Mouse (Mus musculus): Measurements from ENCODE around the gene Ppp6r3. TPM values are rescaled to one million over a fixed set of nuclear protein-coding genes. Genes with fewer than 3 reads are reported as not detected.
"Not testable (repeated sequence)": the region's sequence is repeated elsewhere in the genome, so short reads cannot be mapped to it uniquely, and the experiment has no call there.

Gene Ppp6r3
- polyA plus RNA-seq, 1 experiment from 2014 or later, result 78.5 TPM

DNA sequence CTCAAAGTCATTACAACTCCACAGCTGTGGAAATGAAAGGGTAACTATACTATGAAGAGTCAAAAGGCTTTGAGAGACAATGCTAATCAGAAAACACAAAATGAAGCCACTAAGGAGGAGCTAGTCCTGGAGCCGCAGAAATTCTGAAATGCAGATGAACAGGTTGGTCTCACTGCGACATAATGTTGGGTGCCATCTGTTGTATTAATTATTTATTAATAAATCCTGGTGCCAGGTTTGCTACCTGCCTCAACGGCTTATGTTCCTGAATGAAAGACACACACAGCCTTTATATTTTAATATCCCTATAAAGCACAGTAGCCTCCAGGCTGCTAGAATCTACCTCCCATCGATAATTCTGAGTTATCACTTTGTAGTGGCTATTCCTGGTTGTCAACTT lies 33.0 kb downstream of the Ppp6r3 start:
- H3K9me3 ChIP-seq (ENCODE audit: control insufficient read depth, low read length), result no peaks in the 10 kb centered on the region
- no peak for ATAC-seq (ENCODE audit: insufficient number of reproducible peaks, low FRiP score, low TSS enrichment, low read depth)
- no peak overlapping the region for H3K9ac ChIP-seq (ENCODE audit: low read length)
- H3K4me1 ChIP-seq (ENCODE audit: control insufficient read depth, insufficient read depth, low read length), result no peaks in the 10 kb centered on the region
- peaks cover 4% of the 10 kb centered on the region; the same call in 1 of the 2 replicates for H3K36me3 ChIP-seq (ENCODE audit: control insufficient read depth, insufficient read depth, low read length)
- H3K4me3 ChIP-seq (ENCODE audit: low read depth, low read length), result no peak overlapping the region
- no peak overlapping the region for H3K4me2 ChIP-seq (ENCODE audit: low read depth, severe bottlenecking)
- no peak overlapping the region for H3K27ac ChIP-seq (replicated peaks; ENCODE audit: low read depth, low read length)
- 95% methylated on average over 4 of the region's 4 CpGs for WGBS
- DNase-seq (ENCODE audit: low spot score), result no peak
- no peaks in the 10 kb centered on the region for H3K27me3 ChIP-seq (ENCODE audit: control insufficient read depth, insufficient read depth, low read length)

DNA sequence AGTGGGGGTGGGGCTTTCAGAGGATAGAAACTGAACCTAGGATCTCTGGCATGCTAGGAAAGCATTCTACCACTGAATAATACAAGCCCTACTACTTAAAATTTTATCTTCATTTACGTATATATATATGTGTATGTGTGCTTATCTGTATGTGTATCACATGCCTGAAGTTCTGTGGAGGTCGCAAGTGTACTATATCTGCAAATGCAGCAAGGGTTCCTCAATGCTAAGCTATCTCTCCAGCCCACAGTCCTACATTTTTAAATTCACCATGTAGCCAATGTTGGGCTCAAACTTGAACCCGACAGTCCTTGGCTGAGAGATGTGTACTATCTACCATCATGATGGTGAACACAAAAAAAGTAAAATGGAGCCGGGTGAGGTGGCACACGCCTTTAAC lies 34.6 kb downstream of the Ppp6r3 start:
- Histone ChIP-seq H3K4me1 (ENCODE audit: control insufficient read depth, insufficient read depth, low read length) (no peaks in the 10 kb centered on the region), H3K4me3 (ENCODE audit: low read depth, low read length) (no peak overlapping the region), H3K27me3 (ENCODE audit: control insufficient read depth, insufficient read depth, low read length) (no peaks in the 10 kb centered on the region), H3K4me2 (ENCODE audit: low read depth, severe bottlenecking) (no peak overlapping the region), H3K9ac (ENCODE audit: low read length) (no peak overlapping the region), H3K9me3 (ENCODE audit: control insufficient read depth, low read length) (no peaks in the 10 kb centered on the region), H3K36me3 (ENCODE audit: control insufficient read depth, insufficient read depth, low read length) (peaks cover 4% of the 10 kb centered on the region; the same call in 1 of the 2 replicates), H3K27ac (replicated peaks; ENCODE audit: low read depth, low read length) (no peak overlapping the region)
- ATAC-seq (ENCODE audit: insufficient number of reproducible peaks, low FRiP score, low TSS enrichment, low read depth), result no peak
- DNase-seq (ENCODE audit: low spot score), result no peak
- 95% methylated on average over 5 of the region's 5 CpGs for WGBS

DNA sequence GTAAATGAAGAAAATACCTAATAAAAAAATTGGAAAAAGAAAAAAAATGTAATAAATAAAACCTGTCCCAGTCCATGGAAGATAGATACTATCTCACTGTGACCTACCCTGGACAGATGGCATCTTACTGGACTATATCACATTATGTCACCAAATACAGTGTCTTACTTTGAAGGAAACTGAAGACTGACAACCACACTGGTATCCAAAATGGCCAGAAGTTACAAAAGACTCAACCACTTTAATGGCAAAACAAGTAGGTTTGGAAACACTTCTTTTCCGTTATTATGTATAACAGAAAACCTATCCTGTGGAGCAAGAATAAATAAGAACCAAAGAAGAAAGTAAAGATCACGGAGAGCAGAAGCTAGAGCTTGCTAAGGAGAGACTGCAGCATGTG lies 35.3 kb downstream of the Ppp6r3 start:
- Histone ChIP-seq H3K36me3 (ENCODE audit: control insufficient read depth, insufficient read depth, low read length) (peaks cover 4% of the 10 kb centered on the region; the same call in 1 of the 2 replicates), H3K27ac (replicated peaks; ENCODE audit: low read depth, low read length) (no peak overlapping the region), H3K4me3 (ENCODE audit: low read depth, low read length) (no peak overlapping the region), H3K4me2 (ENCODE audit: low read depth, severe bottlenecking) (no peak overlapping the region), H3K9me3 (ENCODE audit: control insufficient read depth, low read length) (no peaks in the 10 kb centered on the region), H3K27me3 (ENCODE audit: control insufficient read depth, insufficient read depth, low read length) (no peaks in the 10 kb centered on the region), H3K9ac (ENCODE audit: low read length) (no peak overlapping the region), H3K4me1 (ENCODE audit: control insufficient read depth, insufficient read depth, low read length) (no peaks in the 10 kb centered on the region)
- ATAC-seq (ENCODE audit: insufficient number of reproducible peaks, low FRiP score, low TSS enrichment, low read depth) (no peak), DNase-seq (ENCODE audit: low spot score) (no peak)
- WGBS, result 96% methylated on average over 2 of the region's 2 CpGs

DNA sequence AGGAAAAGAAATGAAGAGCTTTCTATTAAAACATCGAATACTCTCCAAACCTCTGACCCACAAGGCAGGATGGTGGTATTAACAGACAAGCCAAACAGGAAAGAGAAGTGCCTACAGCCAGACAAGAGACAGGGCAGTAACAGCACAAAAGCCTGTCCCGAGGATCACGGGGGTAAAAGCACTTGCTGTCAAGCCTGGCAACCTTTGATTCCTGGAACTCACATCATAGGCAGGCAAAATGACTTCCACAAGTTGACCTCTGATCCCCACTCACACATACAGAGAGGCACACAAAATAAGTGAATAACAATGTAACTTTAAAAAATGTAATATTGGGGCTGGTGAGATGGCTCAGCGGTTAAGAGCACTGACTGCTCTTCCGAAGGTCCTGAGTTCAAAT lies 36.1 kb downstream of the Ppp6r3 start:
- 89% methylated on average over 5 of the region's 5 CpGs for WGBS
- Histone ChIP-seq H3K9me3 (ENCODE audit: control insufficient read depth, low read length) (no peaks in the 10 kb centered on the region), H3K27me3 (ENCODE audit: control insufficient read depth, insufficient read depth, low read length) (no peaks in the 10 kb centered on the region)

DNA sequence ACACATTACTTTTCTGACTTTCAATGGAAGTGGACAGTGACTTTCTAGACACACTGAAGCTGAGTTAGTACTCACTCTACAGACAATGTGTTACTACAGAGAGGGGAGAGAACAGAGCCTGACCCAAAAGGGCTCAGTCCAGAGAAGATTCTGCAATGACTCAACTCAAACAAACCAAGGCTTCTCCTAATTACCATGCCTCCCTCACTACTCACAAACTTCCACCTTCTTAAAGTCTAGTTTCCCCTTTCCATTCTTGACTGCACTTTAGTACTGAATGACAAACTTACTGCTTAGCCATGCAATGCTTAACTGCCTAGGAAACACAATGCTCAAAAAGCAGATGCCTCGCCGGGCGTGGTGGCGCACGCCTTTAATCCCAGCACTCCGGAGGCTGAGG lies 37.9 kb downstream of the Ppp6r3 start:
- 98% methylated on average over 6 of the region's 6 CpGs for WGBS
- H3K9ac ChIP-seq (ENCODE audit: low read length), result no peak overlapping the region
- peaks cover 4% of the 10 kb centered on the region; the same call in 1 of the 2 replicates for H3K36me3 ChIP-seq (ENCODE audit: control insufficient read depth, insufficient read depth, low read length)

More for the DNA sequence above, 36.1 kb downstream of the Ppp6r3 start:
- H3K27ac ChIP-seq (replicated peaks; ENCODE audit: low read depth, low read length), result no peak overlapping the region
- ATAC-seq (ENCODE audit: insufficient number of reproducible peaks, low FRiP score, low TSS enrichment, low read depth), result no peak
- peaks cover 4% of the 10 kb centered on the region; the same call in 1 of the 2 replicates for H3K36me3 ChIP-seq (ENCODE audit: control insufficient read depth, insufficient read depth, low read length)
- no peak overlapping the region for H3K4me3 ChIP-seq (ENCODE audit: low read depth, low read length)
- no peak overlapping the region for H3K4me2 ChIP-seq (ENCODE audit: low read depth, severe bottlenecking)
- DNase-seq (ENCODE audit: low spot score), result no peak
- no peak overlapping the region for H3K9ac ChIP-seq (ENCODE audit: low read length)
- no peaks in the 10 kb centered on the region for H3K4me1 ChIP-seq (ENCODE audit: control insufficient read depth, insufficient read depth, low read length)

DNA sequence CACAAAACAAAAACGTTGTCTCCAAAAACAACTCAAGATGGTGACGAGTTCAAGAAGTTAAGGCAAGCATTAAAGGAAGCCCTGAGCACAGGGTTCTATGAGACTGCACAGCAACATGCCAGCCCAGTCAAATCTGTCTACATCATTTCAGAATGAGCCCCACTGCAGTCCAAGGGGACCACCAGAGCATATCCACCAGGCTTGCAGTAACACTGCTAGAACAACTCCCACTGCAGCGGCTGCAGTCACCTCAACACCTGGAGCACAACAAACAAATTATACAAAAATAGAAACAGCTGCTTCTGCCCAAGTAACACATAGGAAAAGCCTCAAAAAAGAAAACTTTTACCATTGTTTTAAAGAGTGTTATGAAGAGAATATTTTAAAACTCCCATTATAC lies 40.6 kb downstream of the Ppp6r3 start:
- DNase-seq (ENCODE audit: low spot score) (no peak), ATAC-seq (ENCODE audit: insufficient number of reproducible peaks, low FRiP score, low TSS enrichment, low read depth) (no peak)
- no peaks in the 10 kb centered on the region for H3K9me3 ChIP-seq (ENCODE audit: control insufficient read depth, low read length)
- H3K36me3 ChIP-seq (ENCODE audit: control insufficient read depth, insufficient read depth, low read length), result peaks cover 2% of the 10 kb centered on the region; the same call in 1 of the 2 replicates
- 81% methylated on average over 3 of the region's 3 CpGs for WGBS
- H3K27me3 ChIP-seq (ENCODE audit: control insufficient read depth, insufficient read depth, low read length), result no peaks in the 10 kb centered on the region
- no peak overlapping the region for H3K4me2 ChIP-seq (ENCODE audit: low read depth, severe bottlenecking)
- H3K4me1 ChIP-seq (ENCODE audit: control insufficient read depth, insufficient read depth, low read length), result no peaks in the 10 kb centered on the region
- no peak overlapping the region for H3K27ac ChIP-seq (replicated peaks; ENCODE audit: low read depth, low read length)
- H3K9ac ChIP-seq (ENCODE audit: low read length), result no peak overlapping the region
- H3K4me3 ChIP-seq (ENCODE audit: low read depth, low read length), result no peak overlapping the region

More for the DNA sequence above, 37.9 kb downstream of the Ppp6r3 start:
- H3K27ac ChIP-seq (replicated peaks; ENCODE audit: low read depth, low read length), result no peak overlapping the region
- no peaks in the 10 kb centered on the region for H3K4me1 ChIP-seq (ENCODE audit: control insufficient read depth, insufficient read depth, low read length)
- ATAC-seq (ENCODE audit: insufficient number of reproducible peaks, low FRiP score, low TSS enrichment, low read depth), result no peak
- H3K4me3 ChIP-seq (ENCODE audit: low read depth, low read length), result no peak overlapping the region
- no peaks in the 10 kb centered on the region for H3K9me3 ChIP-seq (ENCODE audit: control insufficient read depth, low read length)
- no peak overlapping the region for H3K4me2 ChIP-seq (ENCODE audit: low read depth, severe bottlenecking)
- H3K27me3 ChIP-seq (ENCODE audit: control insufficient read depth, insufficient read depth, low read length), result no peaks in the 10 kb centered on the region
- DNase-seq (ENCODE audit: low spot score), result no peak

DNA sequence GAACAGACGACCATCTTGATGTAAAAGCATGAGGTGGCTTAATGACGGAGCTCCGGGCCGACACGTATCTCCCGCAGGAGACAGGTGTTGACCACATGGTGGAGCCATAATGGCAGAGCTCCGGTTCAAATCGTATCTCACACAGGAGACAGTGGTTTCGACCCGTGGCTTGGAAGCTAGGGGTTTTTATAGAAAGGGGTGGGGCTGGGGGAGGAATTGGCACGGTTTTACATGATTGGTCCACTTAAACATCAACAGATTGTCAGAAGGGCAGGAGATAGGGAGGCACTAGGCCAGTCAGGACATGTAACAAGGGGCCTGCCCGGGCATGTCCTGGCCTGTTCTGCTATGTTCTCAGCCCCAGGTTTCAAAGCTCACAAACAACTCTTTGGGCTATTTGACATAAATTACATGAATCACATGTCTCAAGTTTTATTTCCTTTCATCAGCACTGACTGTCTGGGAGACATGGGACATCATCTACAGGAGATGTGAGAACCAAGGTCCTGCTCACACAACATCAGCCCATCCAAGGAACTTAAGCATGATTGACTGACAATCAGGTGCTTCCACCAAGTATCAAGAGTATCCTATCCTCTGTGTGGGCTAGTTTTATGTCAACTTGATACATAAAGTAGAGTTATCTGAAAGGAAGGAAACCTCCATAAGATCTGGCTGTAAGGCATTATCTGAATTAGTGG lies 42.1 kb downstream of the Ppp6r3 start:
- not testable (repeated sequence) for H3K27ac ChIP-seq (replicated peaks; ENCODE audit: low read depth, low read length); H3K4me2 ChIP-seq (ENCODE audit: low read depth, severe bottlenecking); ATAC-seq (ENCODE audit: insufficient number of reproducible peaks, low FRiP score, low TSS enrichment, low read depth); H3K4me3 ChIP-seq (ENCODE audit: low read depth, low read length); H3K9me3 ChIP-seq (ENCODE audit: control insufficient read depth, low read length); H3K4me1 ChIP-seq (ENCODE audit: control insufficient read depth, insufficient read depth, low read length); H3K9ac ChIP-seq (ENCODE audit: low read length); H3K36me3 ChIP-seq (ENCODE audit: control insufficient read depth, insufficient read depth, low read length); DNase-seq (ENCODE audit: low spot score); H3K27me3 ChIP-seq (ENCODE audit: control insufficient read depth, insufficient read depth, low read length)
- 86% methylated on average over 12 of the region's 12 CpGs for WGBS

DNA sequence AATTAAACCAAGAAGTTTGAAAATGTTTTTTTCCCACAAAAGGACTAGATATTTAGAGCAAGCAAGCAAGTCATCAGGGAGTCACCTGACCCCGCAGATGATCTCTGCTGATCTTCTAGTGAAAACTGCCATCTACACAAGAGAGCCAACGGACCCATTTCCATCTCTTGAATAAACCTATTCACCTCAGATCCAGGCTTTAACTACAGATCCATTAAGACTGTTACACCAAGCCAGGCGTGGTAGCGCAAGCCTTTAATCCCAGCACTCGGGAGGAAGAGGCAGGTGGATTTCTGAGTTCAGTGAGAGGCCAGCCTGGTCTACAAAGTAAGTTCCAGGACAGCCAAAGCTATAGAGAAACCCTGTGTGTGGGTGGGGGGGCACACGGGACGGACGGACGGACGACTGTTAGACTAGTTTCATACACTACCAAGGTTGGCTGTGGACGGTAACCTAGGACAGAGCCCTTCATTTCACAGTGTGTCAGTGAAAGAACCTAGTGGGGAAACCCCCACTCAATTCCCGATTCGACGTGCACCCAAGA lies 42.8 kb downstream of the Ppp6r3 start:
- H3K4me1 ChIP-seq (ENCODE audit: control insufficient read depth, insufficient read depth, low read length), result no peaks in the 10 kb centered on the region
- H3K27me3 ChIP-seq (ENCODE audit: control insufficient read depth, insufficient read depth, low read length), result no peaks in the 10 kb centered on the region
- 94% methylated on average over 14 of the region's 14 CpGs for WGBS
- no peak overlapping the region for H3K27ac ChIP-seq (replicated peaks; ENCODE audit: low read depth, low read length)
- ATAC-seq (ENCODE audit: insufficient number of reproducible peaks, low FRiP score, low TSS enrichment, low read depth) (no peak), DNase-seq (ENCODE audit: low spot score) (no peak)
- no peak overlapping the region for H3K4me2 ChIP-seq (ENCODE audit: low read depth, severe bottlenecking)
- H3K36me3 ChIP-seq (ENCODE audit: control insufficient read depth, insufficient read depth, low read length), result no peaks in the 10 kb centered on the region
- H3K4me3 ChIP-seq (ENCODE audit: low read depth, low read length), result no peak overlapping the region
- no peaks in the 10 kb centered on the region for H3K9me3 ChIP-seq (ENCODE audit: control insufficient read depth, low read length)
- no peak overlapping the region for H3K9ac ChIP-seq (ENCODE audit: low read length)

Measured in limb, embryonic 11.5 days (tissue).